Mouse (Mus musculus): ENCODE results near the gene Uso1. TPM values are rescaled to one million over a fixed set of nuclear protein-coding genes. Genes with fewer than 3 reads are reported as not detected.

Gene Uso1
- polyA plus RNA-seq, 1 experiment from 2014 or later = 34.1 TPM

DNA sequence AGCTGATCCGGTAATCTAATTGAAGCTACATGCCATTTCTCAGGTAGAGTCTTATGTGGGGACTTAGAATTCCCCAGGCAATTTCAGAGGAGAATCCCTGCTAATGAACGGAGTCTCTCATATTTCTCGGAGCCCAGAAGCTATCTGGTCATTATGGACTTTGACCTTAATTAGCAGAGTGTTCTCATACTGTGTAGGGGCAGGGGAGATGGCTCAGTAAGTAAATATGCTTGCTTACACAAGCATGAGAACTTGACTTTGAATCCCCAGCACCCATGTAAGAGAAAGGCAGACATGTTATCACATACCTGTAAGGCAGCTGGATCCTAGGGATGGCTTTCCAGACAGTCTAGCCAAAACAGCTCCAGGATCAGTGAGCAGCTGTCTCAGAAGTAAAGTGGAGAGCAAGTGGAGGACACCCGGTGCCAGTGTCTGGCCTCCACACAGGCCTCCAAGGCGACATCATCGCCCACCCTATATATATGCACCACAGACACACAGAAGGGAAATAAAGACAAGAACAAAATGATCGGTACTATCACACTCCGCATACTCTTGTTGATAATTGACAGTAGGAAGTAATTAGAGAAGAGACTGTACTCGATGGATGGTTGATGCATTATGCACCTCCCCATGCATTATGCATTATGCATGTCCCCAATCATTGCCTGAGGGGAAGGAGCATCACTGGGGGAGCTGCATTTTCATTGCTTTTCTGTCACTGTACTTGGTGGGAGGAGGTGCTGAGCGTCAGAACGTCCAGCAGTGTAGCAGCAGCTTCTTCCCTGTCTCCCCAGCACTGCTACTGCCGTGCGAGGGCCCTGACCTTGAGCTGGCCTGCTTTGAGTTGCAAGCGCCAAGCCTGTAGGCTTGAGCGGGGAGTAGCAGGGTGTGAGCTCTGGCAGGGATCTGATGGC, 59.4 kb downstream of the Uso1 start:
- peaks cover 7% of the 10 kb centered on the region; the same call in 1 of the 2 replicates for H3K36me3 ChIP-seq (ENCODE audit: control insufficient read depth, insufficient read depth, low read length)
- WGBS = 86% methylated on average over 15 of the region's 15 CpGs
- no peaks in the 10 kb centered on the region for H3K4me1 ChIP-seq (replicated peaks; ENCODE audit: control insufficient read depth, insufficient read depth, low read length)
- ATAC-seq (ENCODE audit: low FRiP score) (peak; percentile 65), DNase-seq (ENCODE audit: low spot score) (peak; percentile 8)
- no peaks in the 10 kb centered on the region for H3K27me3 ChIP-seq (ENCODE audit: control insufficient read depth, insufficient read depth, low read length)
- no peak overlapping the region for H3K27ac ChIP-seq (ENCODE audit: low read depth, low read length)
- no peaks in the 10 kb centered on the region for H3K9me3 ChIP-seq (ENCODE audit: control insufficient read depth, low read length)
- H3K4me2 ChIP-seq (replicated peaks; ENCODE audit: low read depth, low read length) = no peak overlapping the region
- H3K4me3 ChIP-seq (ENCODE audit: low read depth, low read length) = no peak overlapping the region
- H3K9ac ChIP-seq (ENCODE audit: low read depth, low read length) = no peak overlapping the region

DNA sequence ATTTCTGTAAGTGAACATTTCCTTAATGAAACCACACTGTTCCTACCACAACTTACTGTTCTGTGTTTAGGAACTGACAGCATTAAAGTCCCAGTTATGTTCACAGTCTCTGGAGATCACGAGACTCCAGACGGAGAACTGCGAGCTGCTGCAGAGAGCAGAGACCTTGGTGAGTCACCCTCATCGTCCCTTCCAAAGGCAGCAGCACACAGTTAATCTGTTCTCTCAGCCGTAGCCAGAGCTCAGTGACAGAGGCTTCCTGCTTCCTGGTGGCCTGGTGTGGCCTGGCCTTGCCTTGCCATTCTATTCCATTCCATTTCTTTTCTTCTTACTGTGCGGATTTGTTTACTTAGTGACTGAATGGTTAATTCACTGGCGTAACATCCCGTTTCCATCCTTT, 60.5 kb downstream of the Uso1 start:
- Histone ChIP-seq H3K4me1 (replicated peaks; ENCODE audit: control insufficient read depth, insufficient read depth, low read length) (no peaks in the 10 kb centered on the region), H3K4me3 (ENCODE audit: low read depth, low read length) (no peak overlapping the region), H3K27ac (ENCODE audit: low read depth, low read length) (no peak overlapping the region), H3K36me3 (ENCODE audit: control insufficient read depth, insufficient read depth, low read length) (0 out of 2 replicates have a peak, but pooled peaks cover 5% of the 10 kb centered on the region), H3K4me2 (replicated peaks; ENCODE audit: low read depth, low read length) (no peak overlapping the region), H3K9ac (ENCODE audit: low read depth, low read length) (no peak overlapping the region), H3K27me3 (ENCODE audit: control insufficient read depth, insufficient read depth, low read length) (no peaks in the 10 kb centered on the region), H3K9me3 (ENCODE audit: control insufficient read depth, low read length) (no peaks in the 10 kb centered on the region)
- 83% methylated on average over 8 of the region's 8 CpGs for WGBS
- no peak for DNase-seq (ENCODE audit: low spot score)
- no peak for ATAC-seq (ENCODE audit: low FRiP score)

DNA sequence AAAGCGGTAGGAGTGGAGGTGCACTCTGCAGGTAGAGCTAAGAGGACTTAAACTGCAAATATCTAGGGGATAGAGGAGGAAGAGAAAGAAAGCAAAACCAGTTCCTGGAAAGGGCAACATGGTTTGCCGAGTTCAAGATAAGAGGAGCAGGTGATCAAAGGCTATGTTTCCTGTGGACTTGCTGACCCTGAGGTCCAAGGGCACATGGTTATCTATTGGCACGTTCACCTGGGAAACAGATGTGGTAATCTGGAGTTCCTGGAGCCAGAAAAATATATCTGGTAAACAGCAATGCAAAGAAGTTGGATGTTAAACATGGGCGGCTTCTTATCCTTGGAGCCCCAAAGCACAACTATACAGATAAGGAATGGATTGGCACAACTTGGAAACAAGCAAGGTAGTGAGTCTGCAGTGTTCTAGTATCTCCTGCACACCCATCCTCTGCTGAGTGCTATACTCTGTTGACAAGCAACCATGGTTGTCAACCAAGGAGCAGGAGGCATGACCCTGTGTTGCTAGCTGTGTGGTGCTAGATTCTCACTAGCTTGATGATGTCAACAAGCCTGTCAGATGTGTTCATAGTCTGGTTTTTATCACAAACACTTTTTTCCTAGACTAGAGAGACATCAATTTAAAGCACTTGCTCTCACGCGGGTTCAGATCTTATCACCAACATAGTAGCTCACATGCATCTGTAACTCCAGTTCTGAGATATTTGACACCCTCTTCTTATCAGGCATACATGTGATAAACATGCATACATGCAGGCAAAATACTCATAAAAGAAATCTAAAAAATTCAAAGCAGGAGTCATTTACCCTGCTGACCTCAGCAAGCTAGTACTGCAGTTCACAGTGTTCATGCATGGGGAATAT, 66.7 kb downstream of the Uso1 start:
- H3K9ac ChIP-seq (ENCODE audit: low read depth, low read length) = no peak overlapping the region
- H3K9me3 ChIP-seq (ENCODE audit: control insufficient read depth, low read length) = no peaks in the 10 kb centered on the region
- DNase-seq (ENCODE audit: low spot score) = no peak
- H3K36me3 ChIP-seq (ENCODE audit: control insufficient read depth, insufficient read depth, low read length) = 0 out of 2 replicates have a peak, but pooled peaks cover 2% of the 10 kb centered on the region
- no peak overlapping the region for H3K4me2 ChIP-seq (replicated peaks; ENCODE audit: low read depth, low read length)
- H3K27me3 ChIP-seq (ENCODE audit: control insufficient read depth, insufficient read depth, low read length) = no peaks in the 10 kb centered on the region
- H3K4me1 ChIP-seq (replicated peaks; ENCODE audit: control insufficient read depth, insufficient read depth, low read length) = no peaks in the 10 kb centered on the region
- no peak overlapping the region for H3K4me3 ChIP-seq (ENCODE audit: low read depth, low read length)
- no peak for ATAC-seq (ENCODE audit: low FRiP score)
- 90% methylated on average over 6 of the region's 6 CpGs for WGBS
- H3K27ac ChIP-seq (ENCODE audit: low read depth, low read length) = no peak overlapping the region

DNA sequence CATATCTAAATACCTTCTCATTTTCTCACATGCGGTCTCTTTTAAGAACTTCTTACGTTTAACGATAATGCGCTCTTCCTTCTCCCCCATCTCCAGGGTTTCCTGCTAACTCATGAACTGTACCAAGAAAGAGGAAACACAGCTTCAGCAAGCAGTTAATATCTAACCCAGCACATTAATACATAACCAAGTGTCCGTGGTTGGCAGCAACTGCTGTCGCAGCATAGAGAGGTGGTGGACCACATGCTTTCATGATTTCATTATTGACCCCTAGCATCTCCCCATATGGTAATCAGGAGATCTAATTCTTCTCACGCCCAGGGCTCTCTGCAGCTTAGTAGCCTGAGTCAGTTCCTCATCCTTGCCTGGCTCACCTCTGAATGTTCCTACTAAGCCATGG, 67.4 kb downstream of the Uso1 start:
- Histone ChIP-seq H3K4me1 (replicated peaks; ENCODE audit: control insufficient read depth, insufficient read depth, low read length) (no peaks in the 10 kb centered on the region), H3K9ac (ENCODE audit: low read depth, low read length) (no peak overlapping the region), H3K4me3 (ENCODE audit: low read depth, low read length) (no peak overlapping the region), H3K9me3 (ENCODE audit: control insufficient read depth, low read length) (no peaks in the 10 kb centered on the region), H3K36me3 (ENCODE audit: control insufficient read depth, insufficient read depth, low read length) (0 out of 2 replicates have a peak, but pooled peaks cover 2% of the 10 kb centered on the region), H3K27me3 (ENCODE audit: control insufficient read depth, insufficient read depth, low read length) (no peaks in the 10 kb centered on the region), H3K4me2 (replicated peaks; ENCODE audit: low read depth, low read length) (no peak overlapping the region), H3K27ac (ENCODE audit: low read depth, low read length) (no peak overlapping the region)
- DNase-seq (ENCODE audit: low spot score) (no peak), ATAC-seq (ENCODE audit: low FRiP score) (no peak)
- WGBS = 93% methylated on average over 7 of the region's 7 CpGs

DNA sequence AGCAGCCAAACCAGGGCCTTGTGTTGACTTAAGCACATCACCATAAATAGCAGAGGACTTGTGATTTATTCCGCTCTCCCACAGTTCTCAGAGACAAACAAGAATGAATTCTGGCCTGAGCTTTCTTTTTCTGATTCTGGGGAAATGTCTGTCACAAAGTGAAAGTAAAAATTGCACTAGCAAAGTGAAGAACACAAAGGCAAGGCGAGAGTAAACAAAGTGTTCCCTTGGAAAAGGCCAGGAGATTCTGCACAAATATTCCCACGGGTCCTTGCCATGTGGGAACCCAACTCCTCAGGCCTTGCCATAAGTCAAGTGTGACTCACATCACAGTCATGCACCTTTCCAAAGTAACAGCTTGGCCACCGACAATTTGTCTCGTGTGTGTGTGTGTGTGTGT, 68.0 kb downstream of the Uso1 start:
- no peak overlapping the region for H3K27ac ChIP-seq (ENCODE audit: low read depth, low read length)
- 90% methylated on average over 5 of the region's 5 CpGs for WGBS
- H3K36me3 ChIP-seq (ENCODE audit: control insufficient read depth, insufficient read depth, low read length) = 0 out of 2 replicates have a peak, but pooled peaks cover 2% of the 10 kb centered on the region
- DNase-seq (ENCODE audit: low spot score) = no peak
- no peak overlapping the region for H3K9ac ChIP-seq (ENCODE audit: low read depth, low read length)
- no peaks in the 10 kb centered on the region for H3K27me3 ChIP-seq (ENCODE audit: control insufficient read depth, insufficient read depth, low read length)
- H3K4me3 ChIP-seq (ENCODE audit: low read depth, low read length) = no peak overlapping the region
- no peak for ATAC-seq (ENCODE audit: low FRiP score)
- H3K4me2 ChIP-seq (replicated peaks; ENCODE audit: low read depth, low read length) = no peak overlapping the region
- H3K9me3 ChIP-seq (ENCODE audit: control insufficient read depth, low read length) = no peaks in the 10 kb centered on the region
- H3K4me1 ChIP-seq (replicated peaks; ENCODE audit: control insufficient read depth, insufficient read depth, low read length) = no peaks in the 10 kb centered on the region

DNA sequence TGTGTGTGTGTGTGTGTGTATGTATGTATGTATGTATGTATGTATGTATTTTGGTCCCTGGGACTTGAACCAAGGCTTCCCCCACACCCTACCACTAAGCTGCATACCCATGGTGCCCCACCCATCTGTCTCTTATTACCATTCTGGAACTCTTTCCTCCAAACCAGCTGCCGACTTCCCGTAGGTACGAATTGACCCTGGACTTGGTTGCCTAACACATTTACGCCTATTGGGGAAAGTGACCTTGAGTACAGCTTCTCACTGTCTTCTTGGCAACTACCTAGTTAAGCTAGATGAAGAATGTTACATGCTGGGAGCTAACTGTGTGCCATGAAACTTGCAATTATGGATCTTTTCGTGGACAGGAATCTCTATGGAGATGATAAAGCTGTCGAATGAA, 68.4 kb downstream of the Uso1 start:
- Histone ChIP-seq H3K9ac (ENCODE audit: low read depth, low read length) (no peak overlapping the region), H3K4me3 (ENCODE audit: low read depth, low read length) (no peak overlapping the region), H3K4me1 (replicated peaks; ENCODE audit: control insufficient read depth, insufficient read depth, low read length) (no peaks in the 10 kb centered on the region), H3K4me2 (replicated peaks; ENCODE audit: low read depth, low read length) (no peak overlapping the region), H3K27me3 (ENCODE audit: control insufficient read depth, insufficient read depth, low read length) (no peaks in the 10 kb centered on the region), H3K27ac (ENCODE audit: low read depth, low read length) (no peak overlapping the region), H3K9me3 (ENCODE audit: control insufficient read depth, low read length) (no peaks in the 10 kb centered on the region), H3K36me3 (ENCODE audit: control insufficient read depth, insufficient read depth, low read length) (no peaks in the 10 kb centered on the region)
- ATAC-seq (ENCODE audit: low FRiP score) (no peak), DNase-seq (ENCODE audit: low spot score) (no peak)
- WGBS = 89% methylated on average over 6 of the region's 6 CpGs

DNA sequence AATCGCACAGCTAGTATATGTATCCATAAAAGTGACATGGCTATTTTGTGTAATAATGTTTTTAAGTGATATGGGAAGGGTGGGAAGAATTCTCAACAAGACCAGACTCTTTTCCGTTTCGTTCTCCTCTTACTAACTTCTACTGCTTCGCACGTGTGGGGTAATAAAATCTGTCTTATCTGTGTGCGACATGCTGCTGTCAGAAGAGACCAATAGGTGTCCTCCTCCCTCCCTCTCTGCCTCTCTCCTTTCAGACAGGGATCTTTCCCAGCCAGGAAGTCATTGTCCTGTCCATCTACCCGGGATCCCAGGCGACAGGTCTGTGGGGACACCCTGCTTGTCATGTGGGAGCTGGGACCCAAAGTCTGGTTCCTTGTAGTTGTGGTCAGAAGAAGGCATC, 72.5 kb downstream of the Uso1 start:
- WGBS = 79% methylated on average over 8 of the region's 8 CpGs
- Histone ChIP-seq H3K9ac (ENCODE audit: low read depth, low read length) (no peak overlapping the region), H3K4me1 (replicated peaks; ENCODE audit: control insufficient read depth, insufficient read depth, low read length) (no peaks in the 10 kb centered on the region), H3K9me3 (ENCODE audit: control insufficient read depth, low read length) (no peaks in the 10 kb centered on the region), H3K27me3 (ENCODE audit: control insufficient read depth, insufficient read depth, low read length) (no peaks in the 10 kb centered on the region), H3K4me3 (ENCODE audit: low read depth, low read length) (no peak overlapping the region), H3K36me3 (ENCODE audit: control insufficient read depth, insufficient read depth, low read length) (no peaks in the 10 kb centered on the region), H3K4me2 (replicated peaks; ENCODE audit: low read depth, low read length) (no peak overlapping the region), H3K27ac (ENCODE audit: low read depth, low read length) (no peak overlapping the region)
- DNase-seq (ENCODE audit: low spot score) (no peak), ATAC-seq (ENCODE audit: low FRiP score) (no peak)

DNA sequence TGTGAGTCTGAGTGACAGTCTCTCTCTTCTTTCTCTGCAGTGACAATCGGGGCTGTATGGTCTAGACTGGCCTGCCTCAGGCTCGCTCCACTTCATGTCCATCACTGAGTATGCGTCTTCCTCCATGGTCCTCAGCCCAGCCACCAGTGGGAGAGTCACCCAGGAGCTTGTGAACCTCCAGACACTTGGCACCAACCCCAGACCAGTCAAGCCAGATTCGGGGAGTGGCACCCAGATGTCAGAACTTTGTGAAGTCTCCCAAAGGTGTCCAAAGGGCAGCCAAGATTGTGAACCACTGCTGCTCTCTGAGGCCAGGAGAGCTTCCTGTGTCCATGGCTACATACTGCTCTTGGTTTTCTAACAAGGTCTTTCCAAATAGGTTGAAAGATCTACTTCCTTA, 74.5 kb downstream of the Uso1 start:
- Histone ChIP-seq H3K4me1 (replicated peaks; ENCODE audit: control insufficient read depth, insufficient read depth, low read length) (no peaks in the 10 kb centered on the region), H3K9ac (ENCODE audit: low read depth, low read length) (no peak overlapping the region), H3K36me3 (ENCODE audit: control insufficient read depth, insufficient read depth, low read length) (no peaks in the 10 kb centered on the region), H3K27me3 (ENCODE audit: control insufficient read depth, insufficient read depth, low read length) (no peaks in the 10 kb centered on the region), H3K9me3 (ENCODE audit: control insufficient read depth, low read length) (no peaks in the 10 kb centered on the region), H3K27ac (ENCODE audit: low read depth, low read length) (no peak overlapping the region), H3K4me3 (ENCODE audit: low read depth, low read length) (no peak overlapping the region), H3K4me2 (replicated peaks; ENCODE audit: low read depth, low read length) (no peak overlapping the region)
- ATAC-seq (ENCODE audit: low FRiP score) (no peak), DNase-seq (ENCODE audit: low spot score) (no peak)
- 93% methylated on average over 4 of the region's 4 CpGs for WGBS
